Comparison of ENCODE assay signal across 8 mouse cellular contexts in genomic region chr5:117143721-117144135, GRCm38 (mm10). TPM values are rescaled to one million over a fixed set of nuclear protein-coding genes. Genes with fewer than 3 reads are reported as not detected.
DNase-seq lines count a peak whose midpoint lies in the region; ATAC-seq lines count a peak whose summit lies in the region.

No protein-coding gene starts in this region.

- ATAC-seq in kidney, embryonic 15.5 days (replicated peaks; ENCODE audit: low FRiP score) = 0 out of 2 replicates have a peak, but pooled peaks have one; percentile 43
- peak; percentile 57; the same call in 1 of the 2 replicates for ATAC-seq in neutrophil, adult 5-6 weeks (ENCODE audit: extremely low read depth, insufficient number of reproducible peaks, low FRiP score, poor library complexity, severe bottlenecking)

- H3K4me3 ChIP-seq in heart, embryonic 10.5 days = no peak overlapping the region
- H3K4me3 ChIP-seq in kidney, embryonic 15.5 days (replicated peaks) = no peak overlapping the region

- DNase-seq in heart, embryonic 10.5 days (ENCODE audit: low spot score) = peak; percentile 85
- no peak for DNase-seq in heart, adult 11 months
- peak; percentile 59 for DNase-seq in 416B (ENCODE audit: low read depth)
- DNase-seq in NIH3T3 (ENCODE audit: low read depth) = peak; percentile 47
- DNase-seq in left cerebral cortex, adult 8-10 months (ENCODE audit: low spot score in 2 of 2) = no peak
- no peak for DNase-seq in spleen, adult 12 weeks (ENCODE audit: low spot score)

- H3K27me3 ChIP-seq in heart, embryonic 10.5 days (ENCODE audit: insufficient read depth, poor library complexity, severe bottlenecking) = no peaks in the 10 kb centered on the region
- H3K27me3 ChIP-seq in kidney, embryonic 15.5 days = no peaks in the 10 kb centered on the region

- 0 out of 2 replicates have a peak, but pooled peaks cover 3% of the 10 kb centered on the region for H3K36me3 ChIP-seq in heart, embryonic 10.5 days
- H3K36me3 ChIP-seq in kidney, embryonic 15.5 days = no peaks in the 10 kb centered on the region

- peaks cover 14% of the 10 kb centered on the region for H3K4me1 ChIP-seq in heart, embryonic 10.5 days
- H3K4me1 ChIP-seq in kidney, embryonic 15.5 days = peaks cover 2% of the 10 kb centered on the region

- 46% methylated on average over 9 of the region's 9 CpGs for WGBS in heart, embryonic 10.5 days
- 57% methylated on average over 9 of the region's 9 CpGs for WGBS in kidney, embryonic 15.5 days

- H3K9me3 ChIP-seq in heart, embryonic 10.5 days = no peaks in the 10 kb centered on the region
- no peaks in the 10 kb centered on the region for H3K9me3 ChIP-seq in kidney, embryonic 15.5 days (replicated peaks)

- no peak overlapping the region for H3K4me2 ChIP-seq in kidney, embryonic 15.5 days

- H3K27ac ChIP-seq in heart, embryonic 10.5 days = no peak overlapping the region
- H3K27ac ChIP-seq in kidney, embryonic 15.5 days = no peak overlapping the region

- no peak overlapping the region for H3K9ac ChIP-seq in kidney, embryonic 15.5 days

RNA-seq across cellular contexts. Expression of gene Taok3, which starts 23.8 kb away (rescaled TPM):
- polyA plus RNA-seq in heart, embryonic 10.5 days (2016; fragmentation: Nextera tagmentation; extraction: Ambion mirVana) = 12.2 and 18.6 TPM in 2 replicates
- 16.8 and 17.1 TPM in 2 replicates for polyA plus RNA-seq in kidney, embryonic 15.5 days (2015; fragmentation: Nextera tagmentation; extraction: Ambion mirVana)
- total RNA-seq in neutrophil, adult 5-6 weeks (2017) = 68.0 and 76.9 TPM in 2 replicates
- total RNA-seq in left cerebral cortex, adult 8-10 months (2022) = 10 to 100 TPM; 49.5 to 55.4 (median 52.4) TPM

RNA-seq across cellular contexts. Expression of gene Suds3, which starts 27.8 kb away (rescaled TPM):
- 54.8 and 76.3 TPM in 2 replicates for polyA plus RNA-seq in heart, embryonic 10.5 days (2016; fragmentation: Nextera tagmentation; extraction: Ambion mirVana)
- polyA plus RNA-seq in kidney, embryonic 15.5 days (2015; fragmentation: Nextera tagmentation; extraction: Ambion mirVana) = 78.3 and 78.4 TPM in 2 replicates
- total RNA-seq in neutrophil, adult 5-6 weeks (2017) = 130 and 137 TPM in 2 replicates
- 100 to 1,000 TPM; 114 to 150 (median 121) TPM for total RNA-seq in left cerebral cortex, adult 8-10 months (2022)

Comparison
In these comparisons a context has a peak if more than half of its experiments do, and no peak if none do; other contexts are left out.
1. DNase-seq: peak in heart, embryonic 10.5 days (single experiment), 416B (single experiment) and NIH3T3 (single experiment); none in heart, adult 11 months (single experiment), left cerebral cortex, adult 8-10 months (0 of 2) and spleen, adult 12 weeks (single experiment).